Mouse (Mus musculus) hindbrain, embryonic 12.5 days (tissue): ENCODE measurements around the gene Galnt9. TPM values are rescaled to one million over a fixed set of nuclear protein-coding genes. Genes with fewer than 3 reads are reported as not detected.

ENCODE experiments used
- ATAC-seq: fragments of 200-750 bp; cut with Nextera tagmentation; 2 replicates; pipeline ENCODE4 v1.8.0; 2017; ENCODE audit warnings: moderate TSS enrichment; ENCODE audit not compliant: low FRiP score
- H3K27ac ChIP-seq: fragments of 300-500 bp; sonication (generic); 2 replicates; pipeline ENCODE4 v1.5.1; 2016; ENCODE audit warnings: mild to moderate bottlenecking
- H3K27me3 ChIP-seq: fragments of 300-500 bp; sonication (generic); 2 replicates; pipeline ENCODE4 v1.6.1; 2016; ENCODE audit warnings: mild to moderate bottlenecking
- H3K36me3 ChIP-seq: fragments of 300-500 bp; sonication (generic); 2 replicates; pipeline ENCODE4 v1.6.1; 2016; ENCODE audit warnings: mild to moderate bottlenecking
- H3K4me1 ChIP-seq: fragments of 300-500 bp; sonication (generic); 2 replicates; pipeline ENCODE4 v1.6.1; 2016
- H3K4me2 ChIP-seq: fragments of 300-500 bp; sonication (generic); replicated peaks from 2 replicates; pipeline ENCODE4 v1.6.1; 2016; ENCODE audit warnings: mild to moderate bottlenecking
- H3K4me3 ChIP-seq: fragments of 300-500 bp; sonication (generic); 2 replicates; pipeline ENCODE4 v1.5.1; 2016; ENCODE audit warnings: mild to moderate bottlenecking
- H3K9ac ChIP-seq: fragments of 300-500 bp; sonication (generic); 2 replicates; pipeline ENCODE4 v1.6.1; 2016; ENCODE audit warnings: mild to moderate bottlenecking, moderate library complexity
- H3K9me3 ChIP-seq: fragments of 300-500 bp; sonication (generic); replicated peaks from 2 replicates; pipeline ENCODE4 v1.6.1; 2016; ENCODE audit warnings: mild to moderate bottlenecking
- WGBS: fragments of 180-500 bp; shearing (Covaris S2); methylation state at CpG from one replicate; pipeline ENCODE4 v1.1.7; 2016; 5-methylcytosine and 5-hydroxymethylcytosine counted together
- polyA plus RNA-seq: library from polyadenylated mRNA; unstranded; fragments of >200 nt; fragmentation: Nextera tagmentation; extraction: Ambion mirVana; gene quantifications from 2 replicates; pipeline ENCODE4 v1.2.1, GENCODE M21; 2016

Galnt9 gene
- polyA plus RNA-seq, 1 experiment from 2014 or later: 8.8 TPM

DNA sequence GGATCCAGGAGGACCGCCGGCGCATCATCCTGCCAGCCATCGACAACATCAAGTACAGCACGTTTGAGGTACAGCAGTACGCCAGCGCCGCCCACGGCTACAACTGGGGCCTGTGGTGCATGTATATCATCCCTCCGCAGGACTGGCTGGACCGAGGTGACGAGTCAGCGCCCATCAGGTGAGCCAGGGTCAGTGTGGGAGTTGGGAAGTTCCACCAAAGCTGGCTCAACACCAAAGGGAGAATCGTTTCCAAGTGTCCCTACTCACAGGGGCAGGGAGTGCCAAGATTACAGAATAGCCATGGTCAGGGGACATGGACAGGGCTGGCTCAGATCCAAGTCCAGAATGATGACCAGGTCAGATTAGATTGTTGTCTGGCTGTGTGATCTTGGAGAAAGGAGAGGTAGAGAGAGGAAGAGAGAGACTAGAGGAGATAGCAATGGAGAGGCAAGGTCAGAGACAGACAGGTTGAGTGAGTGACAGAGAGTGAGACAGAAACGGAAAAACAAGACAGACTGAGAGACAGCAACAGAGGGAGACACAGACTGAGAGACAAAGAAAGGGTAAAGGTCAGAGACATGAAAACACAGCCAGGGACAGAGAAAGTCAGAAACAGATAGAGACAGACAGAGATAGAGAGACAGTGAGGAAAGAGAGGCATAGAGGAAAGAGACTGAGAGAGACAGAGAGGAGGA is 52.1 kb downstream of the Galnt9 start:
- ATAC-seq: no peak
- Histone ChIP-seq H3K36me3 (no peaks in the 10 kb centered on the region), H3K27me3 (no peaks in the 10 kb centered on the region; the same call in 1 of the 2 replicates), H3K4me1 (peaks cover 7% of the 10 kb centered on the region), H3K9ac (no peak overlapping the region), H3K4me2 (no peak overlapping the region), H3K4me3 (no peak overlapping the region), H3K27ac (no peak overlapping the region), H3K9me3 (no peaks in the 10 kb centered on the region)
- 86% methylated on average over 15 of the region's 15 CpGs for WGBS

DNA sequence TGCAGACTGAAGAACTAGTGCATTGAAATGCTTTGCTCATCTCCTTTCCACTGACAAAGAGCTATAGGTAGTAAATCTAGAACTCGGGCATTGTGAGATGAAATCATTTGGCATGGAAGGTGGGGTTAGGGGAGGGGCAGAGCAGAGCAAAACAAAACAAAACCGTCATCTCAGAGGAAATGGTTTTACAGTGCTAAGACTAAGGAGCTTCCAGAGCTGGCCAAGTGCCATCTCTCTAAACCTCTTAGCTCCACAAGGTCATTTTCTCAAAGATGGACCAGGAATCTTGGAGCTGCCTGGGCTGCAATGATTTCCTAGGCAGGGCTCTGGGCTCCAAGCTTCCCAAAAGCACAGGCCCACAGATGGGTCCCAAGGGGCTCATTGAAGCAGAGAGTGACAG is 53.3 kb downstream of the Galnt9 start:
- no peaks in the 10 kb centered on the region; the same call in 1 of the 2 replicates for H3K27me3 ChIP-seq
- H3K4me3 ChIP-seq: no peak overlapping the region
- no peak overlapping the region for H3K9ac ChIP-seq
- H3K4me2 ChIP-seq: no peak overlapping the region
- no peaks in the 10 kb centered on the region for H3K9me3 ChIP-seq
- no peak overlapping the region for H3K27ac ChIP-seq
- ATAC-seq: no peak
- peaks cover 7% of the 10 kb centered on the region for H3K4me1 ChIP-seq
- H3K36me3 ChIP-seq: no peaks in the 10 kb centered on the region
- 67% methylated on average over 2 of the region's 2 CpGs for WGBS

DNA sequence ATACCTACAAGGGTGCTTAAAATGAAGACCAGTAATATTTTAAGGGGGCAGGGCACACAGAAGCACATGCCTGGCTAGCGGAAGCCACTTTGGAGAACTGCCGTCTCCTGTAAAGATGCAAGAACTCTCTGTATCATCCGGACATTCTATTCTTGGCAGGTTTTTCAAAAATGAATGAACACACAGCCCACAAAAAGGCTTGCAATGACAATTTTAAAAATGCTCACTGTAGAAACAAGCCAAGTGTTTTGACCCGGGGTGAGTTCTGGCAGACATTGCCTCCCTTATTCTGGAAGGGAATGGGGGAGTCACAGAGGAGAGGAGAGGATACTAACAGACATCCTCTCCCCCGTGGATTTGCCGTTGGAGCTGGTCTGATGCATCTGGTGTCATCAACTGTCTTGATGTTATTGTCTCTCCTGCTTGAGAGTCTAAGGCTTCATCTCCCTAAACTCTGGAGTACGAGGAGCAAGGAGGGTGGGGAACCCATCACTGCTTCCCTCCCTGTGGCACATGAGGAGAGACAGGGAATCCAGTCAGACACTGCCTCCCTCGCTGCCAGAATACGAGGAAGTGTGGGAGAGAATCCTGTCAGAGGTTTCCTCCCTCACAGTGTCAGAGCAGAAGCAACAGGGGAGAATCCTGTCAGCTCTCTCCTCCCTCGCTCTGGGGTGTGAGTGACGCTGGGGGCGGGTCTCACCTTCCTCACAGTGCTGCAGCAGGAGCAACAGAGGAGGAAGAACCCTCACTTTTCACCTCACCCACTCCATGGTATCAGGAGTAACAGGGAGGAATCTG is 54.3 kb downstream of the Galnt9 start:
- H3K36me3 ChIP-seq: no peaks in the 10 kb centered on the region
- ATAC-seq: no peak
- no peak overlapping the region for H3K4me2 ChIP-seq
- WGBS: 37% methylated on average over 12 of the region's 12 CpGs
- no peak overlapping the region for H3K9ac ChIP-seq
- no peaks in the 10 kb centered on the region; the same call in 1 of the 2 replicates for H3K27me3 ChIP-seq
- no peak overlapping the region for H3K27ac ChIP-seq
- H3K9me3 ChIP-seq: no peaks in the 10 kb centered on the region
- H3K4me3 ChIP-seq: no peak overlapping the region
- H3K4me1 ChIP-seq: peaks cover 7% of the 10 kb centered on the region

DNA sequence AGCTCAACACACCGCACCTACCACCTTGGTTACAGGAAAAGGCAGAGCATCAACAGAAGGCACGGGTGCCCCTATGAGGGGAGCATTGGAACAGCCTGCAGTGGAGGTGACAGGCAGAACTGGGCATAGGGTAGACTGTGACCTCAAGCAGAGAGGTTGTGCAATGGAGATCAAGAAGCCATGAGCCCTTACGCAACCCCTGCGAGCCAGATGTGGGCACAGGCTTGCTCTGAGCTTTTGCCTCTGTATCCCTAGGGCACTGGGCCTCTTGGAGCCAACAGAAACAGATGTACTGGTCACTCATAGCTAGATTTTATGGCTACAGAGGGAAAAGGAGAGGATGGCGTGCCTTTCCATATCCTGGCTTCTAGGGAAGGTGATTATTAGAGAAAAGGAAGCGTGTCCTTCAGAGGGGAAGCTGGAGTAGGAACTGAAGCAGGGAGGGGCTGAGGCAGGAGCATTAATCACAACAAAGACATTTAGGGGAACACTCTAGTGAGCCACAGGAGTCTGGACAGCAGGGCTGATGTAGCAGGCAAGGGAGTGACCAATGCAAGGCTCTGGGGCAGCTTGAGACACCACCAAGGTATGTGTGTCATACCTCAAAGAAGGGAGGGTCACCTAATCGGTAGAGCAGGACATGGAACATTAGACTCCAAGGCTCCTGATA is 59.0 kb downstream of the Galnt9 start:
- no peaks in the 10 kb centered on the region for H3K9me3 ChIP-seq
- no peaks in the 10 kb centered on the region for H3K4me1 ChIP-seq
- H3K4me2 ChIP-seq: no peak overlapping the region
- H3K27ac ChIP-seq: no peak overlapping the region
- no peaks in the 10 kb centered on the region for H3K36me3 ChIP-seq
- no peaks in the 10 kb centered on the region; the same call in 1 of the 2 replicates for H3K27me3 ChIP-seq
- H3K9ac ChIP-seq: no peak overlapping the region
- 89% methylated on average over 7 of the region's 7 CpGs for WGBS
- no peak overlapping the region for H3K4me3 ChIP-seq
- ATAC-seq: no peak

DNA sequence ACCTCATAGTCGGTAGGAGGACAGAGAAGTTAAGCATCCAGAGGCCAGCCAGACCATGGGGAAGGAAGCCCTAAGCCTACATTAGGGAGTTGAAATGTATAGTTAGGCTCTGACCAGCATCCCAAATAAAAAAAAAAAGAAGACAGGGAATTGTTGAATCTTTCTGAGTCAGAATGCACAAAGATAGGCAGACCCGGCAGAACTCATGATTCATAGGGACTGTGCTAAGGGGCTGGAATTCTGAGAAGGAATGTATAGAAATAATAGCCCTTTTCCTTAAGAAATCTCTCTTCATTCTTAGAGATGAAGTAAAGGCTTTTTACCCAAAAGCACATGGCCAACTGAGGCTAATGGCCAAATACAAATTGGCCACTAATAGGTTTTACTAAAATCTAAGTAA is 60.2 kb downstream of the Galnt9 start:
- no peaks in the 10 kb centered on the region for H3K4me1 ChIP-seq
- no peak overlapping the region for H3K4me2 ChIP-seq
- ATAC-seq: no peak
- H3K9ac ChIP-seq: no peak overlapping the region
- H3K27me3 ChIP-seq: no peaks in the 10 kb centered on the region; the same call in 1 of the 2 replicates
- H3K4me3 ChIP-seq: no peak overlapping the region
- WGBS: 91% methylated on average over 2 of the region's 2 CpGs
- H3K9me3 ChIP-seq: no peaks in the 10 kb centered on the region
- H3K36me3 ChIP-seq: no peaks in the 10 kb centered on the region
- H3K27ac ChIP-seq: no peak overlapping the region

DNA sequence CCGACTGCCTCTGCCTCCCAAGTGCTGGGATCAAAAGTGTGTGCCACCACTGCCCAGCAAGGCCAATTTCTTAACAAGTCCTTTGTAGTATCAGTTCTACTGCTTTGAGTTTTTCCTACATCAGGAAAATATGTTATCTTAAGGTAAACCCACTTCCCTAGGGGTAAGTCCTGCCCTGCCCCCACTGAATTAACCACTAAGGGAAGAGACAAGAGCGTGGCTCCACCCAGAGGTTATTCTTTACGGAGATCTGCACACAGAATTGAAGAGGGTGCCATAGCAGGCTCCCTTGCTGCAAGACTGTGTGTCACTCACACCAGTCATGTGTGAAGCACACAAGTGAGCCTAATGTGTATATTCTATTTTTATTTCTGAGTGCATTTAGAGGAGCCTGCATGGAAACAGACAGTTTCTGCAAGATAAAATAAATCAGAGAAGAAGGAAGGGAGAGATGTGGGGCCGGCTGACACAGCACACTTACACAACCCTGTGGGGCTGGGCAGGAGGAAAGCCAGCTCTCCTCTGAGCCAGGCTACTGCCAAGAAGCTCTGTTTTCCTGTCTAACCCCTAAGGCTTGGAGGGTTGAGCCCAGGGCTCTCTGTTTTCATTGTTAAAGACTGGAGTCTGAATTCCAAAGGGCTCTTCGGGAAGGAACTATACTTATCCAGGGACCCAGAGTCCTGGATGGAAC is 61.5 kb downstream of the Galnt9 start:
- H3K4me1 ChIP-seq: no peaks in the 10 kb centered on the region
- no peaks in the 10 kb centered on the region for H3K27me3 ChIP-seq
- no peak overlapping the region for H3K4me3 ChIP-seq
- H3K9ac ChIP-seq: no peak overlapping the region
- H3K36me3 ChIP-seq: no peaks in the 10 kb centered on the region
- no peaks in the 10 kb centered on the region for H3K9me3 ChIP-seq
- H3K27ac ChIP-seq: no peak overlapping the region
- ATAC-seq: no peak
- no peak overlapping the region for H3K4me2 ChIP-seq
- 64% methylated on average over 5 of the region's 5 CpGs for WGBS

DNA sequence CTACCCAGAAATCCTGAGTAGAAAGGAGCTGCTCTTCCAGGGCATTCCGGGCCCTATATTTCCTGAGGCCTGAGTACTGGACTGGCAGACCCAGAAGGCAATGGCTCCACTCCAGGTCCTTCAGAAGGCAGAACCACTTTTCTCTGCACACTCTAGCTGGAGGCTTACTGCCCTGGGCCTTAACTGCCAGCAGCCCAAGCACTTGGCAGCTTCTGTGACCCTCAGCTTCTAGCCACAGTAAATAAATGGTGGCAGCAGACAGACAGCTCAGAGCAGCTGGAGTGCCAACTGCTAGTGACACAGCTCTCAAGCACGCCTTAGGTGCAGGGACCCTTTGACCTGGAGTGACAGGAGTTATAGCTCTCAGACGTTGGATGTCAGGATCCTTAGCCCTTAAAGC is 63.6 kb downstream of the Galnt9 start:
- H3K4me3 ChIP-seq: no peak overlapping the region
- H3K36me3 ChIP-seq: no peaks in the 10 kb centered on the region
- H3K4me1 ChIP-seq: no peaks in the 10 kb centered on the region
- WGBS: 76% methylated on average over 3 of the region's 3 CpGs
- H3K4me2 ChIP-seq: no peak overlapping the region
- H3K9ac ChIP-seq: no peak overlapping the region
- ATAC-seq: no peak
- H3K27ac ChIP-seq: no peak overlapping the region
- H3K9me3 ChIP-seq: no peaks in the 10 kb centered on the region
- no peaks in the 10 kb centered on the region for H3K27me3 ChIP-seq

DNA sequence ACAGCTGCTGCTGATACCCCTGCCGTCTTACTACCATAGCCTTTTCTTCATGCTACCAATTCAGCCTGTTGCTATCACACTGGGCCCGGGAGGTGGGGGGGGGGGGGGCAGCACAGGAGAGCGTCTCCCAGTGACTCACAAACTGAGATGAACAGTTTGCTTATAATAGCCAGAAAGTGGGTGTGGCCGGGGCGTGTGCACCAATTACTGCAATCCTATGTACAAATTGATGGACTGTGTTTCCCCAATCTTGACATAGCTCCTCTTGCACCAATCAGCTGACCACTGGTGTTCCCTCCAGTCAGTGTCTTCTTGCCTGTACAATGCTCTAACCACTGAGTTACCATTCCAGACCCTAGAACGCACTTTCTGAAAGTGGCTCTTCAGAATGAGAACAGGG is 64.2 kb downstream of the Galnt9 start:
- no peaks in the 10 kb centered on the region for H3K4me1 ChIP-seq
- H3K27ac ChIP-seq: no peak overlapping the region
- 85% methylated on average over 6 of the region's 6 CpGs for WGBS
- H3K27me3 ChIP-seq: no peaks in the 10 kb centered on the region
- H3K9ac ChIP-seq: no peak overlapping the region
- no peaks in the 10 kb centered on the region for H3K36me3 ChIP-seq
- no peaks in the 10 kb centered on the region for H3K9me3 ChIP-seq
- no peak for ATAC-seq
- H3K4me2 ChIP-seq: no peak overlapping the region
- no peak overlapping the region for H3K4me3 ChIP-seq

DNA sequence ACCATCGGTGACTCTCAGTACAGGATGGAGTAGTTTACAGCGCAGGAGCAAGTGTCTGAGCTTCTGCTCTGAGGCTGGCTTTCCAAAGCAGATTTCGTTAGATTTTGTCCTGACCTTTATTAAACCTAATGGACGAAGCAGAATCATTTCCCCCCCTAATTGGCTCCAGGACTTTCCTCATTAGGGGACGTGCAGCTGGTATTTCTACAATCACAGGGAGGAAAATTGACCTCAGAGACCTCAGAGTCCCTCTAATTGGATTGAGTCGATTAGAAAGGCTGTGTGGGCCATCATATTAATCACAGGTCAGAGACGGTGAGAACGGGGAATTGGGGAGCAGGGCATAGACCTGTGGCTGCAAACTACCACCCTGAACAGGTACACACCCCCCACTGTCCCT is 64.8 kb downstream of the Galnt9 start:
- no peak overlapping the region for H3K4me2 ChIP-seq
- ATAC-seq: no peak
- no peaks in the 10 kb centered on the region for H3K9me3 ChIP-seq
- 64% methylated on average over 8 of the region's 8 CpGs for WGBS
- no peaks in the 10 kb centered on the region for H3K4me1 ChIP-seq
- H3K36me3 ChIP-seq: no peaks in the 10 kb centered on the region
- no peak overlapping the region for H3K9ac ChIP-seq
- H3K4me3 ChIP-seq: no peak overlapping the region
- H3K27me3 ChIP-seq: no peaks in the 10 kb centered on the region
- no peak overlapping the region for H3K27ac ChIP-seq

DNA sequence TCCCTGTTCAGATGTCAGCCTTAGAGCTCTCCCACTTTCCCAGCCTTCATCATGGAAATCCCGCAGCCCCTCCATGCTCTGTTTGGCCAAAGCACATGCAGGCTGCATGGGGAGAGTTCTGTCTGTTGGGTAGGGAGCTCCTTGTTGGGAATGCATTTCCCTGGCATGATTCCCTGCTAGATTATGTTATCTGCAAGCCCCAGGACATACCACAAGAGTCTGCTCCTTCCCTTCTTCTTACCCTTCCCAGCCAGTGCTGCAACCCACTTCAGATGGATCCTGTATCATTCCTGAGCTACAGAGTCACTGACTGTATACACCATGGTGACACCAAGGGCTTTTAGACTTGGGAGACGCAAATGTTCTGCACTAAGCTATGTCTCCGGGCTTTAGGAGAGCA is 65.3 kb downstream of the Galnt9 start:
- no peaks in the 10 kb centered on the region for H3K36me3 ChIP-seq
- no peak for ATAC-seq
- 91% methylated on average over 3 of the region's 3 CpGs for WGBS
- no peaks in the 10 kb centered on the region for H3K4me1 ChIP-seq
- H3K4me3 ChIP-seq: no peak overlapping the region
- H3K9ac ChIP-seq: no peak overlapping the region
- no peaks in the 10 kb centered on the region for H3K9me3 ChIP-seq
- H3K4me2 ChIP-seq: no peak overlapping the region
- no peak overlapping the region for H3K27ac ChIP-seq
- no peaks in the 10 kb centered on the region for H3K27me3 ChIP-seq

DNA sequence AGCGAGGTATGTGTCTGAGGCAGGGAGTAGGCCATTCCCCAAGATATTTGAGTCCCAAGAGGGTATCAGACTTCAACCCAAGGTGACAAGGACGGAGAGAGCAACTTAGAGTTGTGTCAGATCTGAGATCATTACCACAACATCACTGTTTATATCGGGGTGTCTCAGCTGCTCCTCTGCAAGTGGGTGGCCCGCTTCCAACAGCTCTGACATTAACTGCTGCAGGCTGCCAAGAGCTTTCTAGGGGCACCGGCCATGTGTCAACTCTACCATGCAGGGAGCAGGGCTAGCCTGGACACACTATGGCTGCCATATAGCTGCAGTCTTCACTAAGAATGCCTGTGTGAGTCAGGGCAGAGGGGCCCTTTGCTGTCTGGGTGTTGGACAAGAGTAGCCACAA is 65.7 kb downstream of the Galnt9 start:
- ATAC-seq: no peak

DNA sequence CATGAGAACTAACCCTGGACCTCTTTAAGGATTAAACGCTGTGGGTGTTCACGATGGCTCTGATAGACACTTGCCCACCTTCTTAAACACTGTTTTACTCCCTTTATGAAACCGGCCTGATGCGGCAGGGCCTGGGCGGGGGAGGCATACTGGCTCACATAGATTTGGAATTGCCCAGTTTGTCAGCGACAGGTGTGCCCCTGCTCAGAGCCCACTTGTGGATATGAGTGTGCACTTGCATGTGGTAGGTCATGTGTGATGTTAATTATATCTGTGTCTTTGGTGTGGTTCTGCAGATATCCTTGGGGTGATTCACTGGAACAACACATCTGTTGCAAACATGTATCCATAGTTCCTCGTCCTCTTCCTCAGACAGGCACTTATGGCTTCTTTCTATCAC is 66.3 kb downstream of the Galnt9 start:
- no peaks in the 10 kb centered on the region for H3K4me1 ChIP-seq
- H3K9me3 ChIP-seq: no peaks in the 10 kb centered on the region
- no peaks in the 10 kb centered on the region for H3K27me3 ChIP-seq
- ATAC-seq: no peak
- no peaks in the 10 kb centered on the region for H3K36me3 ChIP-seq
- H3K9ac ChIP-seq: no peak overlapping the region
- no peak overlapping the region for H3K4me3 ChIP-seq
- 87% methylated on average over 7 of the region's 7 CpGs for WGBS
- H3K27ac ChIP-seq: no peak overlapping the region
- no peak overlapping the region for H3K4me2 ChIP-seq

More for the DNA sequence above, 65.7 kb downstream of the Galnt9 start:
- Histone ChIP-seq H3K4me2 (no peak overlapping the region), H3K36me3 (no peaks in the 10 kb centered on the region), H3K9ac (no peak overlapping the region), H3K9me3 (no peaks in the 10 kb centered on the region), H3K27ac (no peak overlapping the region), H3K27me3 (no peaks in the 10 kb centered on the region), H3K4me3 (no peak overlapping the region), H3K4me1 (no peaks in the 10 kb centered on the region)
- 83% methylated on average over 5 of the region's 5 CpGs for WGBS
